Mouse (Mus musculus): ENCODE results near the gene Cds1.

Cds1 gene

DNA sequence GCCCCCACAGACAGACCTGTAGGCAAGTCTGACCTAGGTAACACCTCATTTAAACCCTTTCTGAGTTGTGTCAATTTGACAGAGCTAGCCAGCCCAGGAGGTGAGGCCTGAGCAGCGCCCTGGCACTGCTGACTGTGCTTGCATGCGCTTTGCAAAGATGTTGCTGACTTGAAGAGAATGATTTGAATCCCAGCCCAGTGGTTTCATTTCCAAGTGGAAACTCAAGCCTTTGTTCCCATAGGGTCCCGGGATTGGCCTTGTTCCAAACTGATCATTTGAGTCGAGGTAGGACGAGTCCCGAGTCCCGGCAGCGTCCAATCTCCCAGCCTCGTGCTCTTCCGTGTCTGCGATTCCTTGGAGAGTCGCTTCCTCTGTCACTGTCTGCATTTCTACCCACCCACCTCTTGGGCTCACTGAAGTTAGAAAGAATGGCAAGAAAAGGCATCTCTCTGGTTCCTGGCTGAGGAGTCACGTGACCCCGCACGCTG lies 14.5 kb downstream of the Cds1 start:
- no peak for DNase-seq

DNA sequence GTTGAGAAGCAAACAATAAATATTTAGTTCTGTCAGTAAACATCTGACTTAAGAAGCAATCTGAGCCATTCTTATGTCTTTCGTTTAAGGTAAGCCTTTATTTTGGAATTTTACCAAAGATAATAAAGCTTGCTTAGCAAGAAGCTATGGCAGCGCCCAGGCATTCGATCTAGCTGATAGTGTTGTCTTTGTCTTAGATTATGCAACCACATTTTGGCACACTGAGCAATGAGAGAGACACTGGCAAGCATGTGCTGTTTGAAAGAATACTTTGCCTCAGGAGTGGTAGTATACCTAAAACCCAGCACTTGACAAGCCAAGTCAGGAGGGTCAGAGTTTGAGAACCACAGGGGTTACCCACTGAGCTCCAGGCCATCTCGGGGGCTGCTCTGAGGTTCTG lies 16.0 kb downstream of the Cds1 start:
- DNase-seq = no peak

DNA sequence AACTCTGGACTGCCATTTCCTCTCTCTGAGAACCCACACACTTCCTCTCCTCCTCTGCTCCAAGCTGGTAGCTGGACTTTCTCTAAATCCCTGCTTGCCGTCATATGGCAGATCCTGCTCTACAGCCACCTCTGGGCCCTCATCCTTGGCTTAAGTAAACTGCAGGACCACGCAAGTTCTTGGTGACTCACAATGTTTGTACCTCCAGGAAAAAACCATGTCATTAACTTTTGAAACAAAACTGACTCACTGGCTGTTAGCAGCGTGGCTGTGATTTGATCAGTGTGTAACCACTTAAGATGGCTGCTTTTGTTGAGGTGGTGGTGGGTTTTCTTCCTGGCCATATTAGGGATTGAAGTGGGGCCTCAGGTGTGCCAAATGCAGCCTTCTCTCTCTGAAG lies 19.4 kb downstream of the Cds1 start:
- no peak for DNase-seq

DNA sequence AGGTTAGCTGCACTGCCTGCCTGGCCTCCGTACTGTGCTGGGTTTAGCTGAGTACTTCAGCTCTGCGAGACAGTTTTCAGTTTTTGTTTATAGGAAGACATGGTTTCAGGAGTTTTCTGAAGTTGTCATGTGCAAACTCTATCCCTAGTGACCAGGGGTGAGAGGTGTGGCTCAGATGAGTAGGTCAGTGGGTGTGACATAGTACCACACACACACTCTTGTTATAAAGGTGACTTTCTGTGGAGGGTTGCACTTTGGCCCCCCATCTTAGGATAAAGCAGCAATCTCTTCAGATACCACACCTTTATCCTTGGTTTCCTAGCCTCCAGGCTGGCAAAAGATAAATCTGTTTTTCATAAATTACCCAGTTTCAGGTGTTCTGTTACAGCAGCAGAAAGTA lies 19.9 kb downstream of the Cds1 start:
- DNase-seq = no peak

DNA sequence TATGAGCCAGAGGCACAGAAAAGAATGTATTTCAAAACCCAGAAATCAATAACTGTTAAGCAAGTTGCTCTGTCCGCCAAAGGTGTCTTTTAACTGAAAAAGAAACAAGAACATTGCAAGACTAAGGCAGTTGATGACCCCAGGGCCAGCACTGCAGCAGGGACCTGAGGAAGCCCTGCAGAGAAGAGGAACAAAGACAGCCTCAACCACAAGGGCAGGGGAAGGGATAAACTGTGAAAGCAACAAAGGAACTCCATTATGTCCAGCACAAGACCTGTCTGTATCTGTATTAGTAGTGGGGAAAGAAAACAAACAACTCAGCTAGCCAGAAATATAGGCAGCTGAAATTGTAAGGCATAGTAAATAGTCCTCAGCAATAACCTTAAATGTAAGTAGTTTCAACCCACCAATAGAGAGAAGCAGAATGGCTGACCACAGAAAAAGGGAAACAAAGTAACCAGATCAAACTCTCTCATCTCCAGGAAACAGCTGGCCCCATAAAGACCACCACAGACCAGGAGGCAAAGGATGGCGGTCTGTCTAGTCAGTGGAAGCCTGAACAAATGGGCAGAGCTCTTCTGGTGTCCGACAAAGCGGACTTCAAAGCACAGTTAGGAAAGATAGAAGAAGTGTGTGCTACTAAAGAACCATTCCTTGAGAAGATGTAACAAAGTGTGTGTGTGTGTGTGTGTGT lies 21.1 kb downstream of the Cds1 start:
- DNase-seq = no peak

DNA sequence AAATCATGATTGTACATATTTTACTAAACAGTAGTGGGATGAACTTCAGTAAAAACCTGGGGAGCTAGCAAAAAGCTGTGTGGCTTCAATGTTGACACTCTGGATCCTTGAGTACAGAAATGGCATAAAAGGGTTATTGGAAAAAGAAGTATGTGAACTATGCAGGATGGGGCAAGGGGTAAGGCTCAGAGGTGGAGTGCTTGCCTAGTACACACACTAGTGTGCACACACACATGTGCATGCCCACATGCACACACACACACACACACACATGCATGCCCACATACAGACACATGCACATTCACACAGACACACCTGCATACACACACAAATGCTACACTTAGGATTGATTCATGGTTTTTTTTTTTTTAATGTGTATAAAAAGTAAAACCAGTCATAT lies 24.8 kb downstream of the Cds1 start:
- no peak for DNase-seq

DNA sequence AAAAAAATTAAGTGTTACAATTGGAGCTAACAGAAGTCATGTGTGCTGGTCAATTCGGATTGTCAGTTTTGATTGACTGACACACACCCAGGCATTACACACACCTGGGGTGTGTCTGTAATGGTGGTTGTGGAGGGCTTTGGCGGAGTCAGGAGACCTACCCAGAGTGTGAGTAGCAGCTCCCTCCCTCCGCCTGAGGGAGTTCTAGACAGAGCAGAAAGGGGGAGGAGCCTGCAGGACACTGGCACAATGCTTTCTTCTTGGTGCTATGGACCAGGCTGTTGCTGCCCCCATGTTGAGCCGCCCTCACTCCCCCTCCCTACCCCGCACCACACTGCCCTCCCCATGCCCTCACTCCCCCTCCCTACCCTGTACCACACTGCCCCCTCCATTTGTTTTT lies 25.6 kb downstream of the Cds1 start:
- DNase-seq = no peak

DNA sequence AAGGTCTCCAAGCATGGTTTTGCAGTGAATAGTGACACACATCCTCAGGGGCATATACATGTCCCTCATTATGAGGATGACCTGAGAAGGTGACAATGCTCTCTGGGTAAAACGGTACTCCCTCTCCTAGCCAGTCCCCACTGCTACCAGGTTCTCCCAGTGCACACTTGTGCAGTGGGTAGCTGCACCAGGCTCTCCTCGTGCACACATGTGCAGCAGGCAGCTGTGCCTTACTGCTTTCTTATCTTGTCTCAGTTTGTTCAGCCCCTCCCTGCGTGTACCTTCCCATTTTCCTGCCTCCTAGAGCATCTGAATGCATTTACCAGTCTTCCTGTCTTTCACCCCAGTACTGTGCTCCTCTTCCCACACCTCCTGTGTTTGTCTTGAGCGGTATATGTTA lies 27.7 kb downstream of the Cds1 start:
- DNase-seq = no peak

DNA sequence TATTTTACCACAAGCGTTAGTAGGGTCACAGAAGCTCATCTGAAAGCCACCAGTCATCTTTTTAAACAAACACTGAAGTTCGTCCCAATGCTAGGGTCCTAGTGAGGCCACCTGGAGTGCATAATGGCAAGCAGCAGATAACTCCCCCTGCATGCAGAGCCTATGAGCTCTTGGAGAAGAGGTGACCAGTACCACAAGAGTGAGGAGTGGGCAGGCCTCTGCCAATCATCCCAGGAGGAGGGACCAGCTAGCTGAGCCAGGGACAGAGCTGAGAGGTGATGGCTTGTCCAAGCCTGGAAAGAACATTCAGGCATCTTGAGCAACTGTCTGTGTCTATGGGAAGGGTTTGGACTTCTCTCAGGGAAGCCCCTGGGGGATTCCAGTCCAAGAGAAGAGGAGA lies 37.0 kb downstream of the Cds1 start:
- no peak for DNase-seq

DNA sequence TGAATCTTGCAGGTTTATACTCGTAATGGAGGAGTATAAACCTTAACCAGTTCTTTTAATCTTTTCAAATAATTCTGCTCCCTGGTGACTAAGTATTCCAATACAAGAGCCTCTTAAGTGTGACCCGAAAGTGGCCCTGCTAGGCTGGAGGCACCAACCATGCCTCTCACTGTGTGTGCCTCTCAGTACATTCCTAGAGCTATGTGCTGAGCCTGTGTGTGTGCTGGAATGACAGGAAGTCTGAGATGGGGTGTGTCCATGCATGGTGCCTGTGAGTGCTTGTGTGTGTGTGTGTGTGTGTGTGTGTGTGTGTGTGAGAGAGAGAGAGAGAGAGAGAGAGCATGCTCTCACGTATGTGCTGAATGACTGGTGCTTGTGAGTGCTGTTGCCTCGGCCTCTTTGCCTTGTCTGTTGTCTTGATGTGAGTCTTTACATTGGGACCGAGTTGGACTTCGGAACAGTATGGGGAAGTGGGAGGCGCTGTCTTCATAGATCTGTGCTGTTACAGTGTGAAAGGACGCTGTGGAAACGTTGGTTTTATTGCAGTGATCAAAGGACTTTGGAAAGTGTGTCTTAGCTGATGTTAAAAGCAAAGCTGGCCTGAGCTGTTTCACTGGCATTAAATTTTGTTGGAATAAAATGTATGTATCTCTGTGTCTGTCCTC lies 37.6 kb downstream of the Cds1 start:
- no peak for DNase-seq

DNA sequence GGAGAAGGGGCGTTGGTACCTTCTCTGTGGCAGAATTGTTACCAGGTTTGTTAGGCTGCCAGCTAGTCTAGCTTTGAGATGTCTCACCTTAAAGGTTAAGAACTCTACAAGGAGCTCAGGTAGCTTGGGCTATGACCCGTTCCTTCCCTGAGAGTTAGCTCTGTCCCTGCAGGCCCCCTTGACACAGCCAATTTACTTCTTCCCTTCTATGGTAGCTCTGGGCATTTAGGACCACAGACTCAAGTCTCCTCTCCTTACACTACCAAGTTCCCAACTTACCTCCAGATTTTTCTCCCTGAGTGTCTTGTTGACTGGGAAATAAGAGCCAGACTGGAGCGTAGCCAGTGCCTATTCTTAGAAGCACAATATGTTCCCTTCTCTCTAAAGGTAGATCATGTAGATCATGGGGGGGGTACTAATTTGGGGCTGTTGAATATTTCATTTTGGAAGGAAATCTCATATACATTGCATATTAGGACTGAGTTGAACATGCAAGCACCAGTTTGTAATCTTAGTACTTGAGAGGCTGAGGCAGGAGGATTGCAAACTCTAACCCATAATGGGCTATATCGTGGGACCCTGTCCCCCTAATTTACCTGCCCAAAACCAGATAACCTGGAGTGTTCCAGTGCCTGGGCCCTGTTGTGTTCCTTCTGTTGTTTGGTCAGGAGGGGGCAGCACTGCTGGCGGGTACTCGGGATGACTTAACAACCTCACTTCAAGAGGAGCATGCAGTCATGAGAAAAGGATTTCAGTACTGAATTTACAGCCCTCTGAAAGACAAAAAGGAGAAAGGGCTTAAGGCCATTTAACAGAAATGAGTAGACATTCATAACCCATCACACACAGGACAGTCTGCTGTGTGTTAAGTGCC lies 46.6 kb downstream of the Cds1 start:
- DNase-seq = no peak

DNA sequence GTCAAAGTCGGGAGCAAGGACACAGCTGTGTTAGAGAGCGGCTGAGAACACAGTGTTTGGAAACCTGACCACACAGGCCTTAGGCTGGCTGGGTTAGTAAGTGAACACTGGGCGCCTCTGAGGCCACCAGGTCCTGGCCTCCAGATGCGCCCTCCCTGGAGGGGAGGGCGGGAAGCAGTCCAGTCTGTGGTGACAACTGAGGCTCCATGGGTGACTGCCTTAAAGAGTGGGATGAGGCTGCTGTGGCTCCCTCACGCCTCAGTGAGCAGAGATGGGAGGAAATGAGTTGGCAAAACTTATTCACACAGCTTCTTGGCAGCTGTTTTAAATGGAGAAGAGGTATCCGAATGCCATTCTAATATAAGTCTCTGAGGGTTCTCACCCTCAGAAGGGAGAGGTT lies 51.9 kb downstream of the Cds1 start:
- no peak for DNase-seq

DNA sequence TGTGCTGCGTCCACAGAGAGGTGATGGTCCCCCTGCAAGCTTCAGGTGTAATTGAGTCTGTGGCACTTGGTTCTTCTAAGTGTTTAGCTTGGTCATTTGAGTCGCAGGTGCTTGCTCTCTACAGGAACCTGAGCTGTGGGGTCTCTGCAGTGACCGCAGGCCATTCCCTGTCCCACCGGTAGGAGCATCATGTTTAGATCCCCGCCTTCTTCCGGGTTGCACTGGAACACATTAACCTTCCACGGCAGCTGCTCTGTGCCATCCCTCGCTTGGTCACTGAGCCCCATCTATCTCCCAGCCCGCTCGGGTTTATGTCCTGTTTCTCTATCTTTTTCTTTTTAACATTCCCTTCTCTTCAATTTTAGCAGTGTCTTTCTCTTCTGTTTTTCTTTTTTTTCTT lies 54.3 kb downstream of the Cds1 start:
- no peak for DNase-seq

DNA sequence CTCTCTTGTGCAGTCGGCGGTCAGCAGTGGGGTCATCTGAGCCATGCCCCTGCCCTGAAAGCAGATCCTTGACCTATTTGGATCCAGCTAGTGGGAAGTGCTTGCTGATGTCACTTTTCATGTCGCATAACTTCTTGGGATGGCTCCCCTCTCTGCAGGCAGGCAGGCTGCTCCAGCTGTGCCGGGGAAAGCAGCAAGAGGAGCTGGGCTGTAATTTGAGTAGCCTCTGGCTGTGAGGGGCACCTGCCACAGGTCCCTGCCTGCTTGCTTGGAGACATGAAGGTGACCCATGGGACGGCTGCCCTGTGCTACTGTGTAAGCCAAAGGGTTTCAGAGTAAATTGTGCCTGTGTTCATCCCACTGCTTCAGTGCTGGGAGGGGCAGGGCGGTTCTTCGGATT lies 54.9 kb downstream of the Cds1 start:
- no peak for DNase-seq

DNA sequence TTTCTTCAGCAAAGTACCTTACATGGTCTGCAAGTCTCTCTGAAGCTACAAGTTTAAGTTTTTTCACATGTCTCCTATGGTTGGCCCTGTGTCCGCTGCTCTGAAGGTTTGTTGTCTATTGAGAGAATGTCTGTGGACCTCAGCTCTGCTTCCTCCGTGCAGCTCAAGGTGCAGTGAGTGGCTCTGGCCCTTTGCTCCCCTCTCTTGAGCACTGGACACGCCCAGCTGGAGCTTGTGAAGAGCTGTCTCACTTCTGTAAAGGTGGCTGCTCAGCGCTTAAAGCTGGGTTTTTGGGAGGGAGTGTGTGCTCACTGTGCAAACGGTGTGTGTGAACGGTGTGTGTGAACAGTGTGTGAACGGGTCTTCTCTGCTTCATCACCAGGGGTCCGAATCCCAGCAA lies 56.1 kb downstream of the Cds1 start:
- peak; percentile 30 to 52 for DNase-seq

DNA sequence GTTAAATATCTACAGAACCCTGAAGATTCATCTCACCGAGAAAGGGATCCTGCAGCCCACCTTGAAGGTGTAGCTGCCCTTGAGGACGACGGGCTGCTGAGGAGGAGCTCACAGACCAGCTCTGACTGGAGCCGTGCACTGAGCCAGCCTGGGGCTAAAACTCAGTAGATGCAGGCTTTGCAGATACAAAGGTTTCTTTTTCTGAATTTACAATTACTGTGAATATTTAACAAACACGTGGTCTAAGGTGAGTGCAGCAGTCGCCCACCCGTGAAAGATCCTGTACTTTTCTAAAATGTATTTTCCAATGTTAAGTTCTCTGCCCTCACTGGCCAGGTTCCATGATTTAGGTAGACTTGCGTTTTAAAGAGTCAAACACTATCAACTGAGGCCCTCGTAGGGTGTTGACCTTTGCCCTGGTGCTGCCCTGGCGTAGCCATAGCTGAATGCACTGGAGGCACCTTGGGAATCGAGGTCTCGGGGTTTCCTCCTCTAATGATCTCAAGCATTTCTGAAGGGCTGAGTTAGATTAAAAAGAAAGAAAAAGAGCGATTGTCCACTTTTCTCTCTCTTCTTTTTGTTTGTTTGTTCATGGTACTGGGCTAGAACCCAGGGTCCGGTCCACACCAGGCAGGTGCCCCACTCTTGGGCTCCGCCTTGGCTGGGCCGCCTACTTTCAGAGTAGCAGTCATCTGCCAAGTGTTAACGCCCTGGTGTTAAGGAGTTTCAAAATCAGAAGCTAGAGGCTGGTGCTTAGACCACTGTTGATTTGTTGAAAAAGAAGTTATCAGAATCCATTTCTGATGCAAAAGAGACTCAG lies 56.8 kb downstream of the Cds1 start:
- DNase-seq = peak; percentile 36 to 41

DNA sequence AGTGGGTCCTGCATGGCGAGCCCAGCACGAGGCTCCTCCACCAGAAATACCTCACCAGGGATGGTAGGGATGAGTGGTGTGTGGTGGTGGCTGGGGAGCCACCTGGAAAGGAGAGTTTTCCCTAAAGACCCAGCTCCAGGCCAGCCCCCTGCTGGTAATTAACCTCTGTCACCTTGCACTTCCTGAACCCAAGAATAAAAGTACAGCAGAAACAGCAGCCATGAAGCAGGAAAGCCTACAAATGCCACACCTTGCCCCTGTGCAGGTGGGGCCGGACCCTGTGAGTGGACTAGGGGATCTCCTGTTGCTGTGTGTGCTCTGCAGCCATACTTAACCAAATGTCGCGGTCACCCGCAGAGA lies 57.4 kb downstream of the Cds1 start:
- no peak for DNase-seq

DNA sequence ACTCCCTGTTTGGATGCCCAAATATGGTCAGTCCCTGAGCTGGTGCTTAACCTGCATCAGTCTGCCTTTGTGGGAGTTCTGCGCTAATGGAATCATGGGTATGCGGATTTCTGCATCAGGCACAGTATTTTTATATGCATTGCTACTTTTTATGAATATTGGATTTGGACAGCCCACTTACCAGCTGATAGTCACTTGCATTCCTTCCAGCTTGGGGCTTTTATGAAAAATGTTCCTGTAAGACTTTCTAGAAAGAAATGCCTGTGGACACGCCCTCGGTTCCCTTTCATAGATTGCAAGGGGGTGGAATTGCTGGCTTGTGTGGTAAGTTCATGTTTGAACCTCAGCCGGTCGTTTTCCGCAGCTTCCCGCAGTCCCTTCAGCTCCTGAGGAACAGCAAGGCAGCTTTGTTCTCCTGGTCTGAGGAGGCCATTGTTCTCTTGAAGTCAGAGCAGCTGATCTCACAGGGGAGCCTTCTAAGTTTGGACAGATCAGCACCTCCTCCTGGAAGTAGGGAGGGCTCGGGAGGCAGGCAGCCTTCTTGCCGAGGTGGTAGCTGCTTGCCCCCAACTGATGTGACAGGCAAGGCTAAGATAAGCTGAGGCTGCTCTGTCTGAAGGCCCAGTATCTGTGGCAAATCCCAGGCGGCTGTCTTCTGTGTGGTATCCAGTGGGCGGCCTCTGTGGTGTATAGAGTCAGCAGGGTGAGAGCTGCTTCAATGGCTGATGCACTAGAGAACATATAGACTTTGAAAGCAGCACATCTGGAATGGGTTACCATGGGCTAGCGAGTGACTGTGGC lies 60.4 kb downstream of the Cds1 start:
- no peak for DNase-seq

DNA sequence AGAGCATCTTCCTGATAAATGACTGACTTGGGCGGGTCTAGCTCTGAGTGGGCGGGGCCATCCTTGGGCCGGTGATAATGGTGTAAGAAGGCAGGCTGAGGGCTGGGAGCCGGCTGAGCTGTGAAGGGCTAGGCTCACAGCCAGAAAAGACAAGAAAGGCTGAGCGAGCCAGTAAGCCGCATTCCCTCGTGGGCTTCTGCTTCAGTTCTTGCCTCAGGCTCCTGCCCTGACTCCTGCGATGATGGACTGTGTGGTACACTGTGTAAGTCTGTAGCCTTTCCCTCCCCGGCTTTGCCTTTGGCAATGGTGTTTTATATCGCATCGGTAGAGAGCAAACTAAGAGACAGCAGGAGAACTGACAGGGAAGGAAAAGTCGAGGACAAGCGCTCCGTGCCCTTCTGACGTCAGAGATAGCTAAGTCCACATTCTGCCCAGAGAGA lies 61.6 kb downstream of the Cds1 start:
- DNase-seq = peak; percentile 45 to 55

DNA sequence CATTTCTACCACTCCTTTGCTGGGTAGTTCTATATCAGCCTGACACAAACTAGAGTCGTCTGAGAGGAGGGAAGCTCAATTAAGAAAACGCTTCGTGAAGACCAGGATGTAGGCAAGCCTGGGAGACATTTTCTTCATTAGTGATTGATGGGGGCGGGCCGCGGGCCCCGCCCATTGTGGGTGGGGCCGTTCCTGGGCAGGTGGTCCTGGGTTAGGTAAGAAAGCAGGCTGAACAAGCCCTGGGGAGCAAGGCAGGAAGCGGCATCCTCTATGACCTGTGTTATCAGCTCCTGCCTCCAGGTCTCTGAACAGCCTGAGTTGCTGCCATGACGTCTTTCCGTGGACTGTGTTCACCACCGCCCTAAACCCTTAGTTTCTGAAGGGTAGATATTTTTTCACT lies 62.5 kb downstream of the Cds1 start:
- no peak for DNase-seq

DNA sequence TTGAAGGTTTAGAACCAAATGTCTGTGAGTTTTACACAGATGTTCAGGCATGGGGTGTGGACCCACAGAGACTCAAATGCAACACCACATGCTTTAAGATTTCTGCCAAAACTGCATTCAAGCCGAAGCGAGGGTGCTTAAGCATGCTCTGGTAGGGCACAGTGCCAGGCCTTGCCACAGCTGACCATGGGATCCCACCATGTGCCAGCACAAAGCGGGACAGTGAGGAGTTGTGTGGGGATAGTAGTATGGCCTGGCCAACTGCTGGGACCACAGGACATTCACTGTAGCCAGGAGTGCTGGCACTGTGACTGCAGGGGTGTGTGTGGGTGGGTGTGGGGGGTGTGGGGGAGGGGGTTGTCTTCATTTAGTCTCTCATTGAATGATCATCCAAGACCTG lies 64.0 kb downstream of the Cds1 start:
- no peak for DNase-seq

DNA sequence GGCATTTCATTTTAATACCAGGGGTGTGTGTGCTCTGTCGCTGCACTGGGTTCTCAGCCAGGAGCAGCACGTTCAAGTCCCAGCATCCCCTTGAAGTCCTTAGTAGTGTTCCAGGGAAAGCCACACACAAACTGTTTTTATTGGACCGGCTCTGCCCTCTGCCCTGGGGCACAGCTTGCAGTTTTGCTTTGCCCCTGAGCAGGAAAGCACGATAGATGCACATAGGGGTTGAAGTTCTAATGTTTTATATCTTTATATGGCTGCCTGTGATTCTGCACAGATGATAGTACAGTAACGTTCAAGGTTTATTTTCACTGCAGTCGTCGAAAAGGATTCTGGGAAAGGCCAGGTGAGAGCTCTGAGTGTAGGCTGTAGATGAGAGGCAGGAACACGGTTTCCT lies 65.2 kb downstream of the Cds1 start:
- no peak for DNase-seq
